Mouse (Mus musculus): ENCODE results near the gene Pdzrn3.

Gene Pdzrn3

DNA sequence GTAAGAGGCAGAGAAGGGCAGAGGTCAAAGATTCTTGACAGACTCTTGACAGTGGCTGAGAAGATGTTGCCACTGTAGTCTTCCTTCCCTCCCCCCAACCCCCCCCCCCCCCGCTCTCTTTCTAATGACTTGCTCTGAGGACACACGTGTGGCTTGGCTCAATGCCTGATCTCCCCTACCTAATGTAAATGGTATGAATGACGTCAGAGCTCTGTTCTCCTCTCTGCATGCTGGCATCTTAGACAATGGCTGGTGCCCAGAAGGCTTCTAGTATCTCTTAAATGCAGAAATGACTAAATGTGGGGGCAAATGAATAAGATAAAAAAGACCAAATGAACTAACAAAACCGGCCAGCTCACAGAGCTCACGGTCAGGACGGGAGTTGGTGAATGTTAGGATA, 49.2 kb downstream of the Pdzrn3 start:
- no peak for DNase-seq (ENCODE audit: low spot score)

- DNase-seq (ENCODE audit: low spot score): no peak
Observed at GRCm38 (mm10) chr6:101327741-101328140, 50.0 kb downstream of the Pdzrn3 start.

DNA sequence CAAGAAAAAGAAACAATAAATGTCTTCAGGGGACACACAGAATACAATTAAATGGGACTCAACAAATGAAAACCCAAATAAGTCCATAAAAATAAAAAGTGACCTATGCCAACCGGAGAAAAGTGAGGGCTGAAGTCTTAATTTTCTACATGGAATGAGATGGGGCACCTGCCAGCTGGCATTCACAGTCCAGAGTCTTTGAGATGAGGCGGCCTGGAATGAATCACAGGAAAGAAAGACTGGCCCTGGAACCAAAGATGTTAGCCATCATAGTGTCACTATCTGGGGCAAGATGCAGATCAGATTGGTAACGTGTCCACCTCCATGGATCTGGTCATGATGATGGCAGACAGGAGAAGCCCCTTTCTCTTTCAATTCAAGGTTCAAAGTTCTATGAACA, 50.5 kb downstream of the Pdzrn3 start:
- no peak for DNase-seq (ENCODE audit: low spot score)

DNA sequence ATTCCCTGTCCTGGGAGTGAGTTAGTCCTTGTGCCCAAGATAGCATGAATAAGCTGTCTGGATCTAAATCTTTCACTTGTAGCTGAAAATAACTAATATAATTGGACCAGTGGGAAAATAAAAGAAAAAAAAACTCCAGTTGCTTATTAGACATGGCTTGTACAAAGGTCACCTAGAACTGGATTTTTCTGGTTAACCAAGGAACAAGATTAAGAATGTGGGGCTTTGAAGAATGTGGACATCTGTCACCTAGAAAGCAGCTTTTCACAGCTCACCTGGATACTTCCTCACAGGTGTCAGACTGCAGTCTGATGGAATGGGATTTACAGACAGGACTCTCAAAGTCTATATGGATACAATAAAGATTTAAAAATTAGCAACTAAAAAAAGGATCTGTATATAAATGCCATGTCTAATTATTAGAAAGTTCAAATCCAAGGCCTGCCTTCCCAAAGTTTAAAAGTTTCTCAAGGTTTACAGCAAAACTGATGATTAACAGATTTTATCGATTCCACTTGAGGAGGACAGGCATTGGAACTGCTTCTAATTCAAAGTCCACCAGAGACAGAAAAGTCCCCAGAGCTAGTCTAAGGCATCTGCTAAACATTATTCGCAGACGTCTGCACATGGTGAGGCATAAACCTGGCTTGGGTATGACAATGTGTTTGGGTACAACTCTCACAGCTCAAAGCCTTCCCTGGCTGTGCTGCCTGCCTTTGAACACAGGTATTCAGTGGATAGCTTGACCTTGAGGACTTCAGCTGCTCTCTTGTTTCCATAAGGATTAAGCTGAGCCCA, 51.7 kb downstream of the Pdzrn3 start:
- no peak for DNase-seq (ENCODE audit: low spot score)

DNA sequence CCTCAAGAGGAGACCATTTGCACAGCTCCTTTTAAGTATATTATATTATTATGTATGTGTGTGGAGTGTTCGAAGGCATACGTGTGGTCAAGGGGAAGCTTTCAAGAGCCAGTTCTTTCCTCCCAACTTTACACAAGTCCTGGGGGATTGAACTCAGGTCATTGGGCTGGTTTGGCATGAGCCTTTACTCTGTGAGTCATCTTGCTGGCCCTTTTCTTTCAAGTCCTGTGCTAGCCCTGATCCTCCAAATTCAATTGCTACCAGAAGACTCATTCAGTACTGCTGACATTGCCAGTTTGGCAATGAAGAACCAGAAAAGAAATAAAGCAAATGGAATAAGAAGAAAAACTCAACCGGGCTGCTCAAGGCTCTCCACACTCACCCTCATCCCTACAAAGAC, 55.1 kb downstream of the Pdzrn3 start:
- DNase-seq (ENCODE audit: low spot score): no peak

- DNase-seq (ENCODE audit: low spot score): no peak
Observed at GRCm38 (mm10) chr6:101320386-101320785, 57.3 kb downstream of the Pdzrn3 start.

DNA sequence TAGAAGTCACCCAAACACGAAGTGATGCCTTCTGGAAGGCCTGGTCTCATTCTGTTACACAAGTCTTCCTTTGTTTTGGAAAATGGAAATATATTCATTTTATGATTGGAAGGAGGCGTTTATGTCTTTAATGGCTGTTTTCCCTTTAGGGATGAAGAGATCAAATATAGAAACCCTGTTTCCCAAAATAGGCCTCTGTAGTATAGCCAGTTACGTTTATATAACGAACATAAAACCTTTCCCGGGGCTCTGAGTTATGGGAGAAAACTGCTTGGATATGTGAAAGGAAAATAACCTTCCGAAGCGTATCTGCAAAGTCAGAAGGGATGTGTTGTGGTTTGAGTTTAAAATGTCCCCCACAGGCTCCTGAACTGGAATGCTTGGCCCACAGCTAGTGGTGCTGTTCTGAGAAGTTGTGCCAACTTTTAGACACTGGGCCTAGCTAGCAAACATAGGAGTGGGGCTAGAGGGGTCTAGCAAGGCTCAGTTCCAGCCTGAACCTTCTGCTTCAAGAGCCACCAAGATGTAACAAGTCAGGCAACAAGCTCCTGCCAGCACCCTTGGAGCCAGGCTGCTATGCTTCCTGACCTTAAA, 58.2 kb downstream of the Pdzrn3 start:
- no peak for DNase-seq (ENCODE audit: low spot score)

DNA sequence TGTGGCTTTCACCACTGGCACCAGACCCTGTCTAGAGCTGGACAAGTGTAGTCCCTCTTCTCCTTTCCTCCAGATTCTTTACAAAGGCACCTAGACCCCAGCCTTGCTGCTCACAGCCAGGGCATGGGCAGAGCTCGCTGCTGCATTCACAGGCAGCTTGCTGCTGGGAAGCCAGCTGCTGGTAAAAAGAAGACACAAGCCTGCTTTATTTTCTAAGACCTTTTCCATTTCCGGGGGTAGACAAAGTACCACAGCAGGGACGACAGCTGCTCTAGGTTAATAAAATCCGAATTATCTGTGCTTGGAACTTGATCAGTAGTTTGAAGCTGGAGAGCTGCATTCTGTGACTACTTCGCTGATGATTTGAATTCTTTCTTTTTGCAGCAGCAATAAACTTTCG, 59.2 kb downstream of the Pdzrn3 start:
- DNase-seq (ENCODE audit: low spot score): no peak

- DNase-seq (ENCODE audit: low spot score): no peak
Observed at GRCm38 (mm10) chr6:101311446-101311845, 66.3 kb downstream of the Pdzrn3 start.

- DNase-seq (ENCODE audit: low spot score): no peak
Observed at GRCm38 (mm10) chr6:101310491-101310890, 67.2 kb downstream of the Pdzrn3 start.

DNA sequence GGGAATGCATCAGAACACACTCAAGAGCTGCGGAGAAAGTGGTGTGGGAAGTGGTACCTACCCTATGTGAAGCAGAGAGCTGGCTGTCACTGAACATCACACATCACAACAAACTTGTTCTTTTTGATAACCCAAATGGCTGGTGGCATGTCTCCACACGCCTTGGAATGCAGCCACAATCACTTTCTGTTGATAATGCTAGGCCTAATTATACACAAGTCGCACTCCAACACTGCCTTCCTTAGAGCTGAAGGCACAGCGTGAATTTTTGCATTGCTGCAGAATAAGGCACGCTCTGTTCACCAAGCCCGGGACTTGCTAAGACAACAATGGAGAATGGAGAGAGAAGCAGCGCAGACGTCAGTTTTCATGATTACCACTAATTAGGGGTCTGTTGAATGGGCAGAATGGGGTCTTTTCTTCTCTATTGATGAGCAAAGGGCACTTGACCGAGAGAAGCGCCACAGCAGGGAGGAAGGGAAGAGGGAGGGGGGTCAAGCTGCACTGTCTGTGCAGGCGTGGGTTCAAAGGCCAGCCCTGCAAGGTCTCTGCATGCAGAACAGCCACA, 69.6 kb downstream of the Pdzrn3 start:
- peak; percentile 81 for DNase-seq (ENCODE audit: low spot score)

- no peak for DNase-seq (ENCODE audit: low spot score)
Observed at GRCm38 (mm10) chr6:101306834-101307233, 70.9 kb downstream of the Pdzrn3 start.

DNA sequence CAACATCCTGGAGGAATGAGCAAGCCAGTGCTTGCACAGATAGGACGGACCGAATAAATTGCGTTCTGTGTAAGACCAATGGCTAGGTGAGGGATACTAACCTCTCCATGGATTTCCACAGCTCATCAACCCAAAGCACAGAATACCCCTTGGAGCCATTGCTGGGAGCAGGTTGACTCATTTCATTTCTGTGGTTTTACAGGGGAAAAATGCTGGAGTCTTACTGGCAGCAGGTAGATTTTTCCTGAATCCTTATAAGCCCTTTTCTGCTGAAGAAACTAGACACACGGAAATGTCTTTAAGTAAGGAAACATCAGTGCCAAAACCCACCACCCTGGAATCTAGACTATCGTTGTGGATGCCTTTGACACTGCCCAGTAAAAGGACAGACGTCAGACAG, 72.2 kb downstream of the Pdzrn3 start:
- no peak for DNase-seq (ENCODE audit: low spot score)

DNA sequence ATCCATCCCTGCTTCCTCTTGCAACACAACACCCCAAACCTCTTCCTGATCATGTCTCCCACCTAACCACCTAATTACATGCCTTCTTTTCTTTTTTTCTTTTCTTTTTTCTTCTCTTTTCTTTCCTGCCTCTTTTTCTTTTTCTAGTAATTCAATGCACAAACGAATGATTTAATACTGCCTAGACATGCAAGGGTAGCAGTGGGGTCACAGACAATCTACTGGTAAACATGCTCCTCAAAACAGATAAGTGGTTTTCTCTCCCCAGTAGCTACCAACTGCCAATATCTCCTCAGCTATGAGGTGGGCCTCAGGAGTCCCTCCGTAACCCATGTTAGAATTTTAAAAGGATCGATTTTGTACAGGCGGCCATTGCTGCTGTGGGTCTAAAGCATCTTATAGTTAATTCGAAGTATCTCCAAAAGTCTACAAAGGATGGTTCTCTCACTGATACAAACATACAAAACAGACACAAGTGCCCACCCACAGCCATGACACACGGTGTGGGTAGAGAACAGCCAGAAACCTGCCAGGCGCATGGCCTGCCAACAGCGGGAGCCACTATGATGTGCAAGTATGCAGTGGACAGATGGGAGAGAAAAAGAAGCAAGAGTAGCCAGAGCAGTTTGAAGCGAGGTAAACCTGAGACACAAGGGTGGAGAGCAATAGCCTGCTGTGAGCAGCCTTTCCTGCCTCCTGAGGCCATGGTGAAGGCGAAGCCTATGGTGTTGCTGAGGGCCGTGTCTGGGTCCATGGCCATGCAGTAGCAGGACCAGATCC, 73.5 kb downstream of the Pdzrn3 start:
- no peak for DNase-seq (ENCODE audit: low spot score)

- no peak for DNase-seq (ENCODE audit: low spot score)
Observed at GRCm38 (mm10) chr6:101303501-101303900, 74.2 kb downstream of the Pdzrn3 start.

- DNase-seq (ENCODE audit: low spot score): no peak
Observed at GRCm38 (mm10) chr6:101301154-101301553, 76.5 kb downstream of the Pdzrn3 start.

- no peak for DNase-seq (ENCODE audit: low spot score)
Observed at GRCm38 (mm10) chr6:101299434-101299833, 78.3 kb downstream of the Pdzrn3 start.

DNA sequence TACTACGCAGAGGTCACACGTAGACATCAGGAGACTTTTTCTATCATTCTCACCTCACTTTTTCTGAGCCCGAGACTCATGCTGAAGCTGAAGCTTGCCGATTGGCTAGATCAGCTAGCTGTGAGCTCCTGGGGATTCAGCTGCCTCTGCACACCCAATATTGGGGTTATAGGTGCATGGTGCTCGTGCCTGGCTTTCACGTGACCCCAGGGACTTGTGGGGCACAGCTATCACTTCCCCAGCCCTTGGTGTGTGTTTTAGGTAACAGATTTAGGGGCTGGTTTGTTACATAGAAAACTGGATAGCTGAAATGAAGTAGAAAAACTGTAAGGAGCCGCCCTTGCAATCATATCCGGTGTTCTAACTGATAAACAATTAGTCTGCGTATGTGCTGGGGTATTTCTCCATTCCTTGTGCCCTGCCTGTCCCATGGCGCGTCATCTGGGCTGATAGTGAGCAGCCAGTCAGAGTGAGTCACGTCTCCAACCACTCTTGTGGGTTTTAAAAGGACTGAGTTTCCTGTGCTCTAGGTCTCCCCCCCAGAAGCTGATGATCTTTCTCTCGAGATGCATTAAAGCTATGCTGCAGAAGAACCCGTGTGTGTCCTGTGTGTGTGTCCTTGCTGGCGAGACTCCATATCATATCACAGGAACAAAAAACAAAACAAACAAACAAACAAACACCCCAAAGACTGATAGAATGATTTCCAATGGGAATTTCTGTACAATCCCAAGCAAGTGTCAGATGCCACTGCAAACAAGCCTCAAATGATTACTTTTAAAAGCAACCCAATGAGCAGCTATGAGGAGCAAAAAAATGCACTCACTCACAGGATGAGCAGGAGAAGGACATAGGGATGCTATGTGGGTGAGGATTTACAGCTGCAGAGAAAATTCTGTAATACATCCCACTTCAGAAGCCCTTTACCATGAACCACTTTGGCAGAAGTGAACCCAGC, 79.9 kb downstream of the Pdzrn3 start:
- DNase-seq (ENCODE audit: low spot score): no peak

- DNase-seq (ENCODE audit: low spot score): no peak
Observed at GRCm38 (mm10) chr6:101296997-101297396, 80.7 kb downstream of the Pdzrn3 start.

GRCm38 (mm10) chr6:101296280-101296679, 81.4 kb downstream of the Pdzrn3 start:
- no peak for DNase-seq (ENCODE audit: low spot score)

GRCm38 (mm10) chr6:101293036-101293572, 84.6 kb downstream of the Pdzrn3 start:
- no peak for DNase-seq (ENCODE audit: low spot score)
